Mouse (Mus musculus): Measurements from ENCODE around the gene Gm136. TPM values are rescaled to one million over a fixed set of nuclear protein-coding genes. Genes with fewer than 3 reads are reported as not detected.
"Not testable (repeated sequence)": the region's sequence is repeated elsewhere in the genome, so short reads cannot be mapped to it uniquely, and the experiment has no call there.

The Gm136 gene
- polyA plus RNA-seq, 1 experiment, result not detected

DNA sequence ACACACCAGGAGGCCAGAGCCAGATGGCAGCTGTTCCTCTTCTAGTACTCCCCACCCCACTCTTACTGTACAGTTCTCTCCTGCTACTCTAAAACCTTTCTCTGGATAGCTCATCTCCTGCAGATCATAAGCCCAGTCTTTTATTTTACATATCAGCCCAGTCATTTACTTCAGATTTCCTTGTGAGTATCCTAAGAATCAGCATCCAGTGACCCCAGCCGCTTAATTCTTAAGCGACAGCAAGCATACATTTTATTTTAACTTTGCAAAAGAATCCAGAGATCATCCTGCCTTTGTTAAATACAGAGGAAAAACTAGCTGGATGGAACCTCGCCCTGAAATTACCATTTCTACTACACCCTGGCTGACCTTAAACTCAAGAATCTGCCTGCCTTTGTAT lies 21.6 kb downstream of the Gm136 start:
- WGBS, result 82% methylated on average over 3 of the region's 3 CpGs
- no peak overlapping the region for H3K27ac ChIP-seq (ENCODE audit: insufficient read depth, low read length)
- no peak overlapping the region for H3K4me3 ChIP-seq (ENCODE audit: extremely low read depth, insufficient read depth, insufficient read length)
- H3K27me3 ChIP-seq (ENCODE audit: control insufficient read depth, insufficient read depth, low read length), result peaks cover 5% of the 10 kb centered on the region
- peaks cover 5% of the 10 kb centered on the region; the same call in 1 of the 2 replicates for H3K4me1 ChIP-seq (ENCODE audit: control insufficient read depth, insufficient read depth, insufficient read length)
- H3K36me3 ChIP-seq (ENCODE audit: control insufficient read depth, insufficient read depth, low read length), result no peaks in the 10 kb centered on the region
- no peak for TF ChIP-seq CTCF (IDR thresholded peaks at IDR 0.05; ENCODE audit: extremely low read depth, insufficient read depth, insufficient read length, insufficient replicate concordance)
- no peak for TF ChIP-seq POLR2A (IDR thresholded peaks at IDR 0.05; ENCODE audit: low read depth, low read length)
- DNase-seq (ENCODE audit: low read depth in 1 of 2, low spot score in 2 of 2), result no peak

DNA sequence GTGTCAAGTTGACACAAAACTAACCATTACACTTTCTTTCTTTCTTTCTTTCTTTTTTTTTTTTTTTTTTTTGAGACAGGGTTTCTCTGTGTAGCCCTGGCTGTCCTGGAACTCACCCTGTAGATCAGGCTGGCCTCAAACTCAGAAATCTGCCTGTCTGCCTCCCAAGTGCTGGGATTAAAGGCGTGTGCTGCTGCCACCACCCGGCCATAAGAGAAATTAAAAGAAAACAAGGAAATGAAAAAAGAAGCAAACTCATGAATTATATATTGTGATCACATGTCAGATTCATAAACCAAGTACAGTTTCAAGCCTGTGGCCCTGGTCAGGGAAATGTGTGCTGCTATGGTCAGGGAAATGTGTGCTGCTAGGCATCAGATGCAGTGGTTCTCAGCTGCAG lies 22.6 kb downstream of the Gm136 start:
- DNase-seq (ENCODE audit: low read depth in 1 of 2, low spot score in 2 of 2); H3K4me1 ChIP-seq (ENCODE audit: control insufficient read depth, insufficient read depth, insufficient read length); H3K36me3 ChIP-seq (ENCODE audit: control insufficient read depth, insufficient read depth, low read length); H3K27ac ChIP-seq (ENCODE audit: insufficient read depth, low read length); H3K4me3 ChIP-seq (ENCODE audit: extremely low read depth, insufficient read depth, insufficient read length); H3K27me3 ChIP-seq (ENCODE audit: control insufficient read depth, insufficient read depth, low read length): not testable (repeated sequence)
- WGBS, result 17% methylated on average over 2 of the region's 2 CpGs

DNA sequence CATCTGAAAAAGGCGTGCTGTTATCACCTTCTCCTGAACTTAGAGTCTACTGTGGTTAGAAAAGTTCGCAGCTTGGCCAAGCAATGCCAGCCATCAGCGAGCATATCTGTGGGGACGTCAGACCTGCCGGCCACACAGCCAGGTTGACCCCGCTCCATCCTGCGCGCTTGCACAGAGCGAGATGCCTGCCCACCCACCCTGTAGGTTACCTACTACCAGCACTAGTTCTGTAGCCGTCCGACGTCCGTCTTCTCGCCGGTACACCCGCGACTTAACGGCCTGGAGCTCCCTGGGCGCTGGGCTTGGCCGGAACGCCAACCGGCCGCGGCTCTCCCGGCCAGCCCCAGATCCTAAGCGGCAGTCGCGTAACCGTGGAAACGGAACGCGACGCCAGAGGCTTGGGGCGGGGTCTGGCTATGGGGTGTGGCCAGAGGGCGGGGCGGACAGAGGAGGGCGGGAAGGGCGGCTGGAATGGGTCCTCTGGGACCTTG lies 26.2 kb downstream of the Gm136 start, which contains the start of gene Cfap206:
Gene Cfap206 (minus strand): TSS at position 356 of the 491 bp plus-strand sequence.
- Histone ChIP-seq H3K27me3 (ENCODE audit: control insufficient read depth, insufficient read depth, low read length) (peaks cover 5% of the 10 kb centered on the region), H3K36me3 (ENCODE audit: control insufficient read depth, insufficient read depth, low read length) (no peaks in the 10 kb centered on the region), H3K4me3 (ENCODE audit: extremely low read depth, insufficient read depth, insufficient read length) (peak within 1 kb of the TSS; percentile 43; the same call in 1 of the 2 replicates), H3K4me1 (ENCODE audit: control insufficient read depth, insufficient read depth, insufficient read length) (peaks cover 5% of the 10 kb centered on the region; the same call in 1 of the 2 replicates), H3K27ac (ENCODE audit: insufficient read depth, low read length) (no peak within 1 kb of the TSS)
- WGBS, result 1% methylated on average over 38 of the region's 38 CpGs
- TF ChIP-seq CTCF (IDR thresholded peaks at IDR 0.05; ENCODE audit: extremely low read depth, insufficient read depth, insufficient read length, insufficient replicate concordance), result no peak
- no peak for TF ChIP-seq POLR2A (IDR thresholded peaks at IDR 0.05; ENCODE audit: low read depth, low read length)
- peak in 1 of 2 experiments; percentile 18 for DNase-seq (ENCODE audit: low read depth in 1 of 2, low spot score in 2 of 2)

DNA sequence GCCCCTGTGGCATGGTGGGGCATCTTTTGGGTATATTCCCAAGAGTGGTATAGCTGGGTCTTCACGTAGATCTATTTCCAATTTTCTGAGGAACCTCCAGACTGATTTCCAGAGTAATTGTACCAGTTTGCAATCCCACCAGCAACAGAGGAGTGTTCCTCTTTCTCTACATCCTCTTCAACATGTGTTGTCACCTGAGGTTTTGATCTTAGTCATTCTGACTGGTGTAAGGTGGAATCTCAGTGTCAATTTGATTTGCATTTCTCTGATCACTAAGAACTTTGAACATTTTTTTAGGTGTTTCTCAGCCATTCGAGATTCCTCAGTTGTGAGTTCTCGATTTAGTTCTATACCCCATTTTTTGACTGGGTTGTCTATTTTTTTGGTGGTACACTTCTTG lies 30.4 kb downstream of the Gm136 start:
- WGBS, result 86% methylated on average over 3 of the region's 3 CpGs
- DNase-seq (ENCODE audit: low read depth in 1 of 2, low spot score in 2 of 2); H3K4me3 ChIP-seq (ENCODE audit: extremely low read depth, insufficient read depth, insufficient read length); H3K27me3 ChIP-seq (ENCODE audit: control insufficient read depth, insufficient read depth, low read length); H3K27ac ChIP-seq (ENCODE audit: insufficient read depth, low read length); H3K36me3 ChIP-seq (ENCODE audit: control insufficient read depth, insufficient read depth, low read length); H3K4me1 ChIP-seq (ENCODE audit: control insufficient read depth, insufficient read depth, insufficient read length): not testable (repeated sequence)

DNA sequence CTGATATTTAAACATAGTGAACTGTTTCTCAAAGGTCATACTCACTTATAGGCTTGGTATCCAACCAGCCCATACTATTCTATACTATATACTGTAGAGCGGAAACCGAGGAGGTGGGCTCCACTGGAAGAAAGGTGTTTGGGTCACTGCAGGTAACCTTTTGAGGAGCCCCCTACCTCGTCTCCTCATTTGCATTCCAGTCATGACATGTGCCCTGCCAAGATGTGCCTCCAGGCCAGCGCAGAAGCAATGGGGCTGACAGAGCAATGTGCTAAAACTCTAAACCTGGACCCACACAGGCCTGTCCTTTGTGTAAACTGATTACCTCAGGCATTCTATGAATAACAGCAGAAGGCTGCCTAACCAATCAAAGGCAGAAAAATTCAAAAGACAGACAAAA lies 31.8 kb downstream of the Gm136 start:
- 82% methylated on average over 4 of the region's 4 CpGs for WGBS
- Histone ChIP-seq H3K36me3 (ENCODE audit: control insufficient read depth, insufficient read depth, low read length) (no peaks in the 10 kb centered on the region), H3K27ac (ENCODE audit: insufficient read depth, low read length) (no peak overlapping the region), H3K4me1 (ENCODE audit: control insufficient read depth, insufficient read depth, insufficient read length) (no peaks in the 10 kb centered on the region), H3K4me3 (ENCODE audit: extremely low read depth, insufficient read depth, insufficient read length) (no peak overlapping the region), H3K27me3 (ENCODE audit: control insufficient read depth, insufficient read depth, low read length) (no peaks in the 10 kb centered on the region)
- DNase-seq (ENCODE audit: low read depth in 1 of 2, low spot score in 2 of 2), result no peak
- no peak for TF ChIP-seq CTCF (IDR thresholded peaks at IDR 0.05; ENCODE audit: extremely low read depth, insufficient read depth, insufficient read length, insufficient replicate concordance)
- TF ChIP-seq POLR2A (IDR thresholded peaks at IDR 0.05; ENCODE audit: low read depth, low read length), result no peak

DNA sequence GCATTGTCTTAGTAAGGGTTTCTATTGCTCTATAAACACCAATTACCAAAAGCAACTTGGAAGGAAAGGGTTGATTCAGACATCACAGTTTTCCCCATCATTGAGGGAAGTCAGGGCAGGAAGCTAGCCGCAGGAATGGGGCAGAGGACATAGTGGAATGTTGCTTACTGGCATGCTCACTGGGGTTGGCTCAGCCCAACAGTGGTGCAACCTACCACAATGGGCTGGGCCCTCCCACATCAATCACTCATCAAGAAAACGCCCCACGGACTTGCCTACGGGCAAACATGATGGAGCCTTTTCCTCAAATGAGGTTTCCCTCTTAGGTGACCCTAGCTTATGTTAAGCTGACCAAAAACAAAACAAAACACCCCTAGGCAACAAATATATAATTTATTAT lies 32.9 kb downstream of the Gm136 start:
- no peaks in the 10 kb centered on the region for H3K36me3 ChIP-seq (ENCODE audit: control insufficient read depth, insufficient read depth, low read length)
- TF ChIP-seq CTCF (IDR thresholded peaks at IDR 0.05; ENCODE audit: extremely low read depth, insufficient read depth, insufficient read length, insufficient replicate concordance) (no peak), POLR2A (IDR thresholded peaks at IDR 0.05; ENCODE audit: low read depth, low read length) (no peak)
- WGBS, result 73% methylated on average over 4 of the region's 4 CpGs

DNA sequence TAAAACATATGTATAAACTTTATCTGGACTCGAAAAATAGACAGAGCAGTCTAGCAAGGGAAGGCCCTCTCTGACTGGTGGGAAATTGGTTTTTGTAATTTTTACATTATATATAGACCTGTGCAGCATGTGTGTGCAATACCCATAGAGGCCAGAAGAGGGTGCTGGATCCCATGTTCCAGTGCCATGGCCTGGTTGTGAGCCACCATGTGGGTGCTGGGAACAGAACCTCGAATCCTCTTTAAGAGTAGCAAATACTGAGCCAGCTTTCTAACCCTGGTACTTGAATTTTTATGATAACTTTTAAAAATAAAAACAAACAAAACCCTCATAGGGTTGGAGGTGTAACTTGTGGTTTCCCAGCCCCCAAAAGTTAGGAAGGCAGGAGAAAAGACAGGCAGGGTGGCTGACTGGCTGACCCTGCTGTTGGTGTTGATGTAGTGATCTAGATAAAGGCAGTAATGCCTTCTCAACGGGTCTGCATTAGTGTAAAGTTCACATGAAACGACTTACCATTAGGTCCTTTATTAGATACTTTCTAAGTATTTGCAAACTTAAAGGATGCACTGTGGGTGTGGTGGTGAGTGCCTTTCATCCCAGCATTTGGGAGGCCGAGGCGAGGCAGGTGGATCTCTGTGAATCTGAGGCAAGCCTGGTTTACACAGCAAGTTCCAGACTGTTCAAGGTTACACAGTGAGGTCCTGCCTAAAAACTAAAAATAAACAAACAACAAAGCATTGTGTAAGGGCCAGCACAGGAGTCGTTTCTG lies 35.8 kb downstream of the Gm136 start:
- WGBS, result 90% methylated on average over 7 of the region's 7 CpGs
- TF ChIP-seq CTCF (IDR thresholded peaks at IDR 0.05; ENCODE audit: extremely low read depth, insufficient read depth, insufficient read length, insufficient replicate concordance) (no peak), POLR2A (IDR thresholded peaks at IDR 0.05; ENCODE audit: low read depth, low read length) (no peak)
- no peaks in the 10 kb centered on the region for H3K36me3 ChIP-seq (ENCODE audit: control insufficient read depth, insufficient read depth, low read length)
- H3K4me1 ChIP-seq (ENCODE audit: control insufficient read depth, insufficient read depth, insufficient read length), result no peaks in the 10 kb centered on the region
- no peaks in the 10 kb centered on the region for H3K27me3 ChIP-seq (ENCODE audit: control insufficient read depth, insufficient read depth, low read length)
- no peak overlapping the region for H3K27ac ChIP-seq (ENCODE audit: insufficient read depth, low read length)
- no peak overlapping the region for H3K4me3 ChIP-seq (ENCODE audit: extremely low read depth, insufficient read depth, insufficient read length)
- no peak for DNase-seq (ENCODE audit: low read depth in 1 of 2, low spot score in 2 of 2)

More for the DNA sequence above, 32.9 kb downstream of the Gm136 start:
- H3K27me3 ChIP-seq (ENCODE audit: control insufficient read depth, insufficient read depth, low read length), result no peaks in the 10 kb centered on the region
- no peaks in the 10 kb centered on the region for H3K4me1 ChIP-seq (ENCODE audit: control insufficient read depth, insufficient read depth, insufficient read length)
- DNase-seq (ENCODE audit: low read depth in 1 of 2, low spot score in 2 of 2), result no peak
- no peak overlapping the region for H3K4me3 ChIP-seq (ENCODE audit: extremely low read depth, insufficient read depth, insufficient read length)
- no peak overlapping the region for H3K27ac ChIP-seq (ENCODE audit: insufficient read depth, low read length)

Data from spleen, adult 2 months (tissue).